Comparison of ENCODE assay signal across 10 mouse cellular contexts in the genomic region with DNA sequence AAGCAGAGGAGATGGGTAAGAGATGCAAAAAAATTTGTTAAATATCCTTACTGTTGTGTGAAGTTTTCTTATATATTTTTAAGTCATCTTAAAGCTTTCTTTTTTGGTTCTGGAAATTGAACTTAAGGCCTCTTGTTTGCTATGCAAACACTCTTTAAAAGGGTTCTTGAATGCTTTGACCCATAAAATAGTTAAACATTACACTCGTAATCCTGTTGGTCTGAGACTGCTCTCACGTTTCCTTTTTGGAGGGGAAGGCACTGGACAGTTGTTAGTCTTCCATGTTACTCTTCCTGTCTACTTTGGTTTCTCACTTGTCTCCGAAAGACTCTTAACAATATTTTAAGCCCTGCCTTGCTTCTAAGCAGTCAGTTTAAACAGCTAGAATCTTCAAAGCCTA. TPM values are rescaled to one million over a fixed set of nuclear protein-coding genes. Genes with fewer than 3 reads are reported as not detected.
A peak's percentile ranks its signal among the peaks of the same experiment; 100 is the strongest.
DNase-seq lines count a peak whose midpoint lies in the region; ATAC-seq and TF ChIP-seq lines count a peak whose summit lies in the region.
"Had no signal": no experiment of that assay in that cellular context is flagged by ENCODE, and none has a peak within 500 bp of the region (broad histone marks: within the 10 kb centered on the region; RNA-seq: fewer than 3 reads in every experiment).

No protein-coding gene starts in this region.

- intact Hi-C loops in heart, postnatal 36 days (cut with DNase I), result loop anchor here (5.0 to 10.0 kb wide), 2 partner anchors 173 to 584 kb away; a partner anchor contains a TSS

- no peak for TF ChIP-seq CTCF in bone marrow macrophage, adult 2 months (IDR thresholded peaks at IDR 0.05; ENCODE audit: low read depth, low read length)

- H3K4me1 ChIP-seq in heart, embryonic 16.5 days (ENCODE audit: control insufficient read depth, insufficient read depth, low read length), result peaks cover 10% of the 10 kb centered on the region
- peaks cover 37% of the 10 kb centered on the region for H3K4me1 ChIP-seq in bone marrow macrophage, adult 2 months (ENCODE audit: control insufficient read depth, insufficient read depth, low read length)
- H3K4me1 ChIP-seq in hindbrain, embryonic 16.5 days (ENCODE audit: control insufficient read depth, insufficient read depth, low read depth, low read length), result peaks cover 10% of the 10 kb centered on the region

- no peak overlapping the region for H3K27ac ChIP-seq in heart, embryonic 16.5 days (ENCODE audit: low read length)
- H3K27ac ChIP-seq in bone marrow macrophage, adult 2 months (ENCODE audit: insufficient read depth, low read depth, low read length), result no peak overlapping the region
- H3K27ac ChIP-seq in hindbrain, embryonic 16.5 days (ENCODE audit: low read depth, low read length), result no peak overlapping the region

- peak overlapping the region; percentile 72 for H3K4me2 ChIP-seq in heart, embryonic 16.5 days (ENCODE audit: low read depth, low read length)
- H3K4me2 ChIP-seq in hindbrain, embryonic 16.5 days (ENCODE audit: low read length), result peak overlapping the region; percentile 67

- peak overlapping the region; percentile 32 for H3K4me3 ChIP-seq in heart, embryonic 16.5 days (ENCODE audit: low read length)
- H3K4me3 ChIP-seq in bone marrow macrophage, adult 2 months (ENCODE audit: insufficient read depth, low read length), result peak overlapping the region; percentile 29
- H3K4me3 ChIP-seq in hindbrain, embryonic 16.5 days (ENCODE audit: low read length), result peak overlapping the region; percentile 16; the same call in 1 of the 2 replicates

- no peak for DNase-seq in heart, postnatal 36 days
- DNase-seq in lung, postnatal 25 days (ENCODE audit: low spot score), result peak; percentile 31
- DNase-seq in thymus, postnatal 14 days, result no peak
- DNase-seq in adrenal gland, postnatal 4 days (ENCODE audit: low spot score in 2 of 2), result no peak
- DNase-seq in frontal cortex, postnatal 14 days (ENCODE audit: low spot score in 2 of 2), result no peak
- DNase-seq: left cerebral cortex, postnatal 4 days; spleen, adult 18-20 months had no signal

- H3K27me3 ChIP-seq in heart, embryonic 16.5 days (ENCODE audit: control insufficient read depth, insufficient read depth, low read length), result no peaks in the 10 kb centered on the region
- H3K27me3 ChIP-seq in hindbrain, embryonic 16.5 days (replicated peaks; ENCODE audit: control insufficient read depth, insufficient read depth, low read length), result no peaks in the 10 kb centered on the region

- H3K36me3 ChIP-seq in heart, embryonic 16.5 days (ENCODE audit: control insufficient read depth, insufficient read depth), result peaks cover 7% of the 10 kb centered on the region; the same call in 1 of the 2 replicates
- H3K36me3 ChIP-seq in hindbrain, embryonic 16.5 days (ENCODE audit: control insufficient read depth, insufficient read depth, low read length), result no peaks in the 10 kb centered on the region

- no peak for ATAC-seq in heart, embryonic 16.5 days (replicated peaks; ENCODE audit: extremely low read depth, insufficient read depth, low FRiP score)
- ATAC-seq in hindbrain, embryonic 16.5 days, result no peak

- WGBS in heart, embryonic 16.5 days, result 30% methylated on average over 3 of the region's 3 CpGs
- WGBS in hindbrain, embryonic 16.5 days, result 34% methylated on average over 3 of the region's 3 CpGs

- no peak for TF ChIP-seq POLR2A in bone marrow macrophage, adult 2 months (IDR thresholded peaks at IDR 0.05; ENCODE audit: borderline replicate concordance, low read depth, low read length)

- H3K9me3 ChIP-seq in heart, embryonic 16.5 days (replicated peaks; ENCODE audit: control insufficient read depth, low read length), result no peaks in the 10 kb centered on the region
- H3K9me3 ChIP-seq in hindbrain, embryonic 16.5 days (ENCODE audit: control insufficient read depth, low read length), result no peaks in the 10 kb centered on the region

- peak overlapping the region; percentile 57 for H3K9ac ChIP-seq in heart, embryonic 16.5 days (ENCODE audit: low read length)
- no peak overlapping the region for H3K9ac ChIP-seq in hindbrain, embryonic 16.5 days (ENCODE audit: low read depth, low read length)

RNA-seq across cellular contexts. Expression of a gene that starts 1.4 kb away (rescaled TPM):
- 34.8 and 35.1 TPM in 2 replicates for polyA plus RNA-seq in heart, embryonic 16.5 days (2015; fragmentation: Nextera tagmentation; extraction: Ambion mirVana)
- 10 to 100 TPM; 18.8 to 21.7 TPM for total RNA-seq in heart, postnatal 36 days (2021)
- 116 and 119 TPM in 2 replicates for polyA plus RNA-seq in bone marrow macrophage, adult 2 months (2012; ENCODE audit: insufficient read depth, insufficient read length, missing spikeins)
- polyA plus RNA-seq in hindbrain, embryonic 16.5 days (2015; fragmentation: Nextera tagmentation; extraction: Ambion mirVana), result 49.8 and 50.8 TPM in 2 replicates
- 10 to 100 TPM; 30.4 to 33.1 TPM for total RNA-seq in adrenal gland, postnatal 4 days (2021)

RNA-seq across cellular contexts. Expression of a gene that starts 1.4 kb away (rescaled TPM):
- 73.8 and 80.1 TPM in 2 replicates for polyA plus RNA-seq in heart, embryonic 16.5 days (2015; fragmentation: Nextera tagmentation; extraction: Ambion mirVana)
- 100 to 1,000 TPM in 1 of 2 experiments, 10 to 100 TPM in 1; 89.9 to 112 TPM for total RNA-seq in heart, postnatal 36 days (2021)
- polyA plus RNA-seq in bone marrow macrophage, adult 2 months (2012; ENCODE audit: insufficient read depth, insufficient read length, missing spikeins), result 173 and 175 TPM in 2 replicates
- 65.5 and 72.5 TPM in 2 replicates for polyA plus RNA-seq in hindbrain, embryonic 16.5 days (2015; fragmentation: Nextera tagmentation; extraction: Ambion mirVana)
- 10 to 100 TPM; 66.4 to 68.6 TPM for total RNA-seq in adrenal gland, postnatal 4 days (2021)
